8 mouse cellular contexts compared by ENCODE assay signal in the genomic region with DNA sequence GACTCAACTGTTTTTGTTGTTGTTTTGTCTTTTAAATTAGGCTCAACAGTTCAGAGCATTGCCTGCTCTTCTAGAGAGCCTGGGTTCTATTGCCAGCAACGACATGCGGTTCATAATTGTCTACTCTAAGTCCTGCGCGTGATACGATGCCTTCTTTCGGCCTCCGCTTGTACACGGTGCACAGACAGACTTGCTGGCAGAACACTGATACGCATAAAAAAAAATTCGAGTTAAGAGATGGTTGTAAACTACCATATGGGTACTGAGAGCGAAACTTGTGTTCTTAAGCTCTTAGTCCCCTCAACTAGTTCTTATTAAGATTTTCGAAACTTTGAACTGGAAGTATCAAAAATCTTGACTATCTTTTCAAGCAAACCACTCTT. TPM values are rescaled to one million over a fixed set of nuclear protein-coding genes. Genes with fewer than 3 reads are reported as not detected.
DNase-seq lines count a peak whose midpoint lies in the region; ATAC-seq and TF ChIP-seq lines count a peak whose summit lies in the region.

No protein-coding gene starts in this region.

- DNase-seq in heart, embryonic 10.5 days (ENCODE audit: low spot score) = no peak
- DNase-seq in heart, adult 8-10 months (ENCODE audit: low spot score) = no peak
- DNase-seq in CH12.LX (ENCODE audit: extremely low read depth) = peak; percentile 33
- DNase-seq in kidney, postnatal 36 days = peak; percentile 12 to 15
- no peak for DNase-seq in MN1 (ENCODE audit: low spot score)
- DNase-seq in gastrocnemius, postnatal 36 days = no peak

- no peak for TF ChIP-seq CTCF in CH12.LX (conservative IDR thresholded peaks at IDR 0.05 in 1 of 2, IDR thresholded peaks at IDR 0.05 in 1 of 2; ENCODE audit: low read depth in 2 of 2, low read length in 2 of 2)

- 2% methylated on average over 12 of the region's 12 CpGs for WGBS in heart, embryonic 10.5 days
- under 1% methylated on average over 12 of the region's 12 CpGs for WGBS in neural tube, embryonic 12.5 days

- peak overlapping the region; percentile 100 for H3K4me3 ChIP-seq in heart, embryonic 10.5 days
- peak overlapping the region; percentile 85 to 98 (median 90) for H3K4me3 ChIP-seq in CH12.LX (replicated peaks in 1 of 3; ENCODE audit: low read depth in 2 of 3, low read length in 2 of 3, poor library complexity in 1 of 3)
- H3K4me3 ChIP-seq in neural tube, embryonic 12.5 days = peak overlapping the region; percentile 99

- H3K4me1 ChIP-seq in heart, embryonic 10.5 days = peaks cover 23% of the 10 kb centered on the region
- peaks cover 4 to 36% of the 10 kb centered on the region in 2 experiments for H3K4me1 ChIP-seq in CH12.LX (ENCODE audit: control insufficient read depth in 1 of 2, insufficient read depth in 2 of 2)
- H3K4me1 ChIP-seq in neural tube, embryonic 12.5 days = peaks cover 19% of the 10 kb centered on the region

- H3K79me2 ChIP-seq in CH12.LX (replicated peaks; ENCODE audit: control insufficient read depth, extremely low read depth, insufficient read depth, poor library complexity, severe bottlenecking) = peaks cover 40% of the 10 kb centered on the region

- ATAC-seq in erythroblast, adult 5-6 weeks (replicated peaks; ENCODE audit: low FRiP score, poor library complexity, severe bottlenecking) = peak; percentile 4; the same call in 1 of the 2 replicates
- ATAC-seq in neural tube, embryonic 12.5 days (ENCODE audit: low FRiP score, low read depth) = no peak; the same call in 1 of the 2 replicates

- no peaks in the 10 kb centered on the region for H3K9me3 ChIP-seq in heart, embryonic 10.5 days
- no peaks in the 10 kb centered on the region for H3K9me3 ChIP-seq in CH12.LX (replicated peaks; ENCODE audit: low read length)
- H3K9me3 ChIP-seq in neural tube, embryonic 12.5 days = no peaks in the 10 kb centered on the region

- intact Hi-C loops in gastrocnemius, postnatal 36 days (cut with DNase I) = loop anchor here (5.0 to 10.0 kb wide), 2 partner anchors 89 to 583 kb away; a partner anchor contains a TSS

- dilution Hi-C loops in CH12.LX (cut with MboI; ENCODE audit: extremely low pct_ligation_motif_present, extremely low pct_unique_long_range_greater_than_20kb, low sequenced_read_pairs) = no loop called here

- no peaks in the 10 kb centered on the region for H3K27me3 ChIP-seq in heart, embryonic 10.5 days (ENCODE audit: insufficient read depth, poor library complexity, severe bottlenecking)
- no peaks in the 10 kb centered on the region for H3K27me3 ChIP-seq in CH12.LX (replicated peaks)
- H3K27me3 ChIP-seq in neural tube, embryonic 12.5 days (replicated peaks) = no peaks in the 10 kb centered on the region

- no peak for TF ChIP-seq RAD21 in CH12.LX (IDR thresholded peaks at IDR 0.05; ENCODE audit: low read depth, low read length)

- H3K27ac ChIP-seq in heart, embryonic 10.5 days = peak overlapping the region; percentile 98
- H3K27ac ChIP-seq in CH12.LX (ENCODE audit: insufficient read depth, low read depth) = peak overlapping the region; percentile 84; the same call in 1 of the 2 replicates
- peak overlapping the region; percentile 57; the same call in 1 of the 2 replicates for H3K27ac ChIP-seq in neural tube, embryonic 12.5 days

- H3K4me2 ChIP-seq in CH12.LX (ENCODE audit: insufficient read depth, low read depth, poor library complexity, severe bottlenecking) = peak overlapping the region; percentile 82
- peak overlapping the region; percentile 93 for H3K4me2 ChIP-seq in neural tube, embryonic 12.5 days (replicated peaks)

- peak overlapping the region; percentile 86 for H3K9ac ChIP-seq in CH12.LX (ENCODE audit: insufficient read depth, low read depth)
- H3K9ac ChIP-seq in neural tube, embryonic 12.5 days = peak overlapping the region; percentile 67

- TF ChIP-seq EP300 in CH12.LX (IDR thresholded peaks at IDR 0.05; ENCODE audit: low read length) = no peak; the same call in 1 of the 2 replicates

- H3K36me3 ChIP-seq in heart, embryonic 10.5 days = peaks cover 10% of the 10 kb centered on the region
- peaks cover 4 to 23% of the 10 kb centered on the region in 2 experiments for H3K36me3 ChIP-seq in CH12.LX (replicated peaks in 1 of 2; ENCODE audit: control insufficient read depth in 1 of 2, insufficient read depth in 1 of 2, low read length in 1 of 2)
- H3K36me3 ChIP-seq in neural tube, embryonic 12.5 days = peaks cover 7% of the 10 kb centered on the region; the same call in 1 of the 2 replicates

- no peak for TF ChIP-seq POLR2A in CH12.LX (IDR thresholded peaks at IDR 0.05; ENCODE audit: low read depth, low read length)

- in situ Hi-C loops in CH12.LX (cut with MboI; ENCODE audit: low pct_ligation_motif_present, low pct_unique_long_range_greater_than_20kb, low sequenced_read_pairs) = loop anchor here (10.0 to 25.0 kb wide), 2 partner anchors 231 to 583 kb away; no protein-coding TSS in a partner anchor

TF ChIP-seq in CH12.LX, 34 proteins besides CTCF, POLR2A, EP300 and RAD21:
- TF ChIP-seq PAX5 (IDR thresholded peaks at IDR 0.05; ENCODE audit: low read length) = no peak
TF ChIP-seq in CH12.LX: peak in this region for 0.

RNA-seq across cellular contexts. Expression of a gene that starts 1.0 kb away (rescaled TPM):
- polyA plus RNA-seq in heart, embryonic 10.5 days (2016; fragmentation: Nextera tagmentation; extraction: Ambion mirVana) = 125 and 201 TPM in 2 replicates
- 10 to 100 TPM; 93.0 to 97.3 (median 95.6) TPM for total RNA-seq in heart, adult 8-10 months (2022)
- total RNA-seq in CH12.LX (2012; rRNA removed) (218 and 260 TPM in 2 replicates), CH12.LX (2014; rRNA removed) (74.0 and 79.5 TPM in 2 replicates)
- 521 and 579 TPM in 2 replicates for polyA plus RNA-seq in CH12.LX (2012; ENCODE audit: insufficient read length, low read depth)
- total RNA-seq in erythroblast, adult 5-6 weeks (2015; ENCODE audit: low replicate concordance) = 58.0 and 74.0 TPM in 2 replicates
- 17.0 and 37.8 TPM in 2 replicates for total RNA-seq in erythroblast, adult 5-6 weeks (2017; ENCODE audit: low replicate concordance)
- polyA plus RNA-seq in neural tube, embryonic 12.5 days (2016; fragmentation: Nextera tagmentation; extraction: Ambion mirVana) = 167 and 170 TPM in 2 replicates
- 10 to 100 TPM; 76.1 to 76.8 TPM for total RNA-seq in gastrocnemius, postnatal 36 days (2021)

RNA-seq across cellular contexts. Expression of a gene that starts 27.3 kb away (rescaled TPM):
- not detected in 2 replicates for polyA plus RNA-seq in heart, embryonic 10.5 days (2016; fragmentation: Nextera tagmentation; extraction: Ambion mirVana)
- not detected for total RNA-seq in heart, adult 8-10 months (2022)
- total RNA-seq in CH12.LX (2012; rRNA removed) = not detected in 2 replicates
- total RNA-seq in CH12.LX (2014; rRNA removed) = 0.09 TPM in 1 of 2 replicates, not detected in the other
- polyA plus RNA-seq in CH12.LX (2012; ENCODE audit: insufficient read length, low read depth) = 0.11 TPM in 1 of 2 replicates, not detected in the other
- total RNA-seq in erythroblast, adult 5-6 weeks (2015; ENCODE audit: low replicate concordance) = not detected in 2 replicates
- total RNA-seq in erythroblast, adult 5-6 weeks (2017; ENCODE audit: low replicate concordance) = not detected in 2 replicates
- 0.06 TPM in 1 of 2 replicates, not detected in the other for polyA plus RNA-seq in neural tube, embryonic 12.5 days (2016; fragmentation: Nextera tagmentation; extraction: Ambion mirVana)
- not detected for total RNA-seq in gastrocnemius, postnatal 36 days (2021)

RNA-seq across cellular contexts. Expression of a gene that starts 29.0 kb away (rescaled TPM):
- polyA plus RNA-seq in heart, embryonic 10.5 days (2016; fragmentation: Nextera tagmentation; extraction: Ambion mirVana) = 19.2 and 20.1 TPM in 2 replicates
- total RNA-seq in heart, adult 8-10 months (2022) = 10 to 100 TPM; 17.1 to 18.4 (median 18.1) TPM
- total RNA-seq in CH12.LX (2012; rRNA removed) = 20.8 and 26.0 TPM in 2 replicates
- total RNA-seq in CH12.LX (2014; rRNA removed) = 33.0 and 34.6 TPM in 2 replicates
- polyA plus RNA-seq in CH12.LX (2012; ENCODE audit: insufficient read length, low read depth) = 42.2 and 42.4 TPM in 2 replicates
- total RNA-seq in erythroblast, adult 5-6 weeks (2015; ENCODE audit: low replicate concordance) = 1.0 and 1.2 TPM in 2 replicates
- total RNA-seq in erythroblast, adult 5-6 weeks (2017; ENCODE audit: low replicate concordance) = 0.94 and 1.7 TPM in 2 replicates
- polyA plus RNA-seq in neural tube, embryonic 12.5 days (2016; fragmentation: Nextera tagmentation; extraction: Ambion mirVana) = 18.2 and 19.1 TPM in 2 replicates
- 10 to 100 TPM in 1 of 2 experiments, 1 to 10 TPM in 1; 7.3 to 10.5 TPM for total RNA-seq in gastrocnemius, postnatal 36 days (2021)

Comparison
In these comparisons a context has a peak if more than half of its experiments do, and no peak if none do; other contexts are left out.
1. DNase-seq: peak in CH12.LX (single experiment) and kidney, postnatal 36 days (2 of 2); none in heart, embryonic 10.5 days (single experiment), heart, adult 8-10 months (single experiment), MN1 (single experiment) and gastrocnemius, postnatal 36 days (0 of 2).
2. Peak in every context shown above with its lines, with median percentiles within 50 percentile points of each other: H3K27ac ChIP-seq and H3K4me3 ChIP-seq.